Mouse (Mus musculus): ENCODE measurements around the gene Tlr13. TPM values are rescaled to one million over a fixed set of nuclear protein-coding genes. Genes with fewer than 3 reads are reported as not detected.
"Not testable (repeated sequence)": the region's sequence is repeated elsewhere in the genome, so short reads cannot be mapped to it uniquely, and the experiment has no call there.

Tlr13 gene
- polyA plus RNA-seq, 1 experiment from 2014 or later: 0.65 TPM

- H3K9me3 ChIP-seq (ENCODE audit: control insufficient read depth, low read depth, low read length): no peaks in the 10 kb centered on the region
- no peak overlapping the region for H3K27ac ChIP-seq (ENCODE audit: low read length)
- peak overlapping the region; percentile 54 for H3K4me2 ChIP-seq (replicated peaks; ENCODE audit: low read depth, low read length)
- peaks cover 3% of the 10 kb centered on the region; the same call in 1 of the 2 replicates for H3K36me3 ChIP-seq (ENCODE audit: control insufficient read depth, insufficient read depth, low read length)
- no peak overlapping the region for H3K9ac ChIP-seq (replicated peaks; ENCODE audit: low read depth, low read length)
- no peaks in the 10 kb centered on the region for H3K4me1 ChIP-seq (ENCODE audit: control insufficient read depth, insufficient read depth, low read length)
- 40% methylated on average over 4 of the region's 4 CpGs for WGBS
- ATAC-seq (ENCODE audit: insufficient number of reproducible peaks, insufficient read depth, low FRiP score, low read depth): no peak
- no peak overlapping the region for H3K4me3 ChIP-seq (ENCODE audit: low read depth, low read length)
- no peaks in the 10 kb centered on the region for H3K27me3 ChIP-seq (ENCODE audit: control insufficient read depth, insufficient read depth, low read length)
Measured at GRCm38 (mm10) chrX:106190091-106190490, 47.1 kb downstream of the Tlr13 start.

GRCm38 (mm10) chrX:106194361-106194760 lies 51.4 kb downstream of the Tlr13 start:
- not testable (repeated sequence) for H3K4me3 ChIP-seq (ENCODE audit: low read depth, low read length); ATAC-seq (ENCODE audit: insufficient number of reproducible peaks, insufficient read depth, low FRiP score, low read depth); H3K9ac ChIP-seq (replicated peaks; ENCODE audit: low read depth, low read length); H3K4me2 ChIP-seq (replicated peaks; ENCODE audit: low read depth, low read length); H3K9me3 ChIP-seq (ENCODE audit: control insufficient read depth, low read depth, low read length); H3K4me1 ChIP-seq (ENCODE audit: control insufficient read depth, insufficient read depth, low read length); H3K27me3 ChIP-seq (ENCODE audit: control insufficient read depth, insufficient read depth, low read length); H3K27ac ChIP-seq (ENCODE audit: low read length)
- H3K36me3 ChIP-seq (ENCODE audit: control insufficient read depth, insufficient read depth, low read length): peaks cover 11% of the 10 kb centered on the region; the same call in 1 of the 2 replicates
- 92% methylated on average over 6 of the region's 6 CpGs for WGBS

- no peak overlapping the region for H3K4me2 ChIP-seq (replicated peaks; ENCODE audit: low read depth, low read length)
- H3K27ac ChIP-seq (ENCODE audit: low read length): no peak overlapping the region
- no peaks in the 10 kb centered on the region for H3K4me1 ChIP-seq (ENCODE audit: control insufficient read depth, insufficient read depth, low read length)
- peaks cover 11% of the 10 kb centered on the region; the same call in 1 of the 2 replicates for H3K36me3 ChIP-seq (ENCODE audit: control insufficient read depth, insufficient read depth, low read length)
- ATAC-seq (ENCODE audit: insufficient number of reproducible peaks, insufficient read depth, low FRiP score, low read depth): no peak
- no peak overlapping the region for H3K9ac ChIP-seq (replicated peaks; ENCODE audit: low read depth, low read length)
- no peaks in the 10 kb centered on the region for H3K9me3 ChIP-seq (ENCODE audit: control insufficient read depth, low read depth, low read length)
- no peak overlapping the region for H3K4me3 ChIP-seq (ENCODE audit: low read depth, low read length)
- H3K27me3 ChIP-seq (ENCODE audit: control insufficient read depth, insufficient read depth, low read length): no peaks in the 10 kb centered on the region
- WGBS: 62% methylated on average over 5 of the region's 5 CpGs
Measured at GRCm38 (mm10) chrX:106197308-106197707, 54.3 kb downstream of the Tlr13 start.

DNA sequence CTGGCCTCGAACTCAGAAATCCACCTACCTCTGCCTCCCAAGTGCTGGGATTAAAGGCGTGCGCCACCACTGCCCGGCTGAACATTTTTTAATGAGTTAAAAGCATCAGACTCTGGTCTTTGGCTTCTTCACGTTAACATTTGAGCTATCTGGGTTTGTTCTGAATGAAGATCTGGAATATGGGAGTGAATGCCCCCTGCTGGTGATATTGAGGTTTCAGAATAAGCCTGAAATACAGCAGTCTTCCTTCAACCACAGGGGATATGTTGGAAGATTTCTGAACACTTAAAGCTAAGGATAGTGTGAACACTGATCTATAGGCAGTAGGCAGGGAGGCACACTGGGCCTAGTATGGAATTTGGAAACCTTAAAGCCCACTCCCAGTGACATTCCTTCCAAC lies 55.9 kb downstream of the Tlr13 start:
- no peak for ATAC-seq (ENCODE audit: insufficient number of reproducible peaks, insufficient read depth, low FRiP score, low read depth)
- H3K9ac ChIP-seq (replicated peaks; ENCODE audit: low read depth, low read length): no peak overlapping the region
- H3K4me3 ChIP-seq (ENCODE audit: low read depth, low read length): no peak overlapping the region
- H3K4me2 ChIP-seq (replicated peaks; ENCODE audit: low read depth, low read length): no peak overlapping the region
- H3K9me3 ChIP-seq (ENCODE audit: control insufficient read depth, low read depth, low read length): no peaks in the 10 kb centered on the region
- WGBS: 80% methylated on average over 5 of the region's 5 CpGs
- H3K4me1 ChIP-seq (ENCODE audit: control insufficient read depth, insufficient read depth, low read length): no peaks in the 10 kb centered on the region
- H3K27ac ChIP-seq (ENCODE audit: low read length): no peak overlapping the region
- H3K27me3 ChIP-seq (ENCODE audit: control insufficient read depth, insufficient read depth, low read length): no peaks in the 10 kb centered on the region
- peaks cover 11% of the 10 kb centered on the region; the same call in 1 of the 2 replicates for H3K36me3 ChIP-seq (ENCODE audit: control insufficient read depth, insufficient read depth, low read length)

DNA sequence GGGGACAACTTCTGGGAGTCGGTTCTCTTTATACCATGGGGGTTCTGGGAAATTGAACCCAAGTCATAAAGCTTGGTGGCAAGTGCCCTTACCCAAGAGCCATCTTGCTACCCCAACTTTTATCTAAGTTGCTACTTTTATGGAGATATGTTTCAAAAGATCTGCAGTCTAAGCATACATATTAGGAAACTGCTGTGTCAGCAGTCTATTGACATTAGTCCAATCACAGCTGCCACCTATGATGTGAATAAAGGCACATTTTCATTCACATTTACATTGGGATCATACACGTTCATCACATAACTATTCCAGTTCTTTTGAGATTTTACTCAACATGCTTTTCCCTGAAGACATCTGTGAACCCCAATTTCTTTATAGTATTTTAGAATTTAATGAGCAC lies 66.1 kb downstream of the Tlr13 start:
- WGBS: 74% methylated on average over 2 of the region's 2 CpGs
- Histone ChIP-seq H3K4me2 (replicated peaks; ENCODE audit: low read depth, low read length) (no peak overlapping the region), H3K9ac (replicated peaks; ENCODE audit: low read depth, low read length) (no peak overlapping the region), H3K4me1 (ENCODE audit: control insufficient read depth, insufficient read depth, low read length) (no peaks in the 10 kb centered on the region), H3K36me3 (ENCODE audit: control insufficient read depth, insufficient read depth, low read length) (no peaks in the 10 kb centered on the region), H3K27me3 (ENCODE audit: control insufficient read depth, insufficient read depth, low read length) (no peaks in the 10 kb centered on the region), H3K9me3 (ENCODE audit: control insufficient read depth, low read depth, low read length) (no peaks in the 10 kb centered on the region), H3K4me3 (ENCODE audit: low read depth, low read length) (no peak overlapping the region), H3K27ac (ENCODE audit: low read length) (no peak overlapping the region)
- ATAC-seq (ENCODE audit: insufficient number of reproducible peaks, insufficient read depth, low FRiP score, low read depth): no peak

Other genes with a start within 250 kb of the Tlr13 start
- gene Atrx, start 213.8 kb upstream of the Tlr13 start, polyA plus RNA-seq (2014; fragmentation: Nextera tagmentation; extraction: Ambion mirVana): 223 and 224 TPM in 2 replicates
- 68.6 and 73.6 TPM in 2 replicates for gene Magt1, start 131.3 kb upstream of the Tlr13 start, polyA plus RNA-seq (2014; fragmentation: Nextera tagmentation; extraction: Ambion mirVana)
- 392 and 401 TPM in 2 replicates for gene Cox7b, start 127.5 kb upstream of the Tlr13 start, polyA plus RNA-seq (2014; fragmentation: Nextera tagmentation; extraction: Ambion mirVana)
- 39.3 and 40.2 TPM in 2 replicates for gene Atp7a, start 115.9 kb upstream of the Tlr13 start, polyA plus RNA-seq (2014; fragmentation: Nextera tagmentation; extraction: Ambion mirVana)
- 345 and 357 TPM in 2 replicates for gene Pgk1, start 43.9 kb downstream of the Tlr13 start, polyA plus RNA-seq (2014; fragmentation: Nextera tagmentation; extraction: Ambion mirVana)
- gene Taf9b, start 78.0 kb downstream of the Tlr13 start, polyA plus RNA-seq (2014; fragmentation: Nextera tagmentation; extraction: Ambion mirVana): 13.7 and 15.0 TPM in 2 replicates
- gene Fnd3c2, start 112.2 kb downstream of the Tlr13 start, polyA plus RNA-seq (2014; fragmentation: Nextera tagmentation; extraction: Ambion mirVana): not detected in 2 replicates

All from stomach, embryonic 14.5 days (tissue).